Mouse (Mus musculus) stomach, embryonic 15.5 days (tissue): ENCODE measurements around the gene Angptl4. TPM values are rescaled to one million over a fixed set of nuclear protein-coding genes. Genes with fewer than 3 reads are reported as not detected.

Experiments
- ATAC-seq: fragments of 200-750 bp; cut with Nextera tagmentation; 2 replicates; pipeline ENCODE4 v1.8.0; 2017; ENCODE audit warnings: low read depth, moderate number of reproducible peaks, moderate TSS enrichment; ENCODE audit not compliant: insufficient read depth, low FRiP score
- H3K27ac ChIP-seq: fragments of 300-500 bp; sonication (generic); 2 replicates; pipeline ENCODE4 v1.5.1; 2015; ENCODE audit warnings: mild to moderate bottlenecking, inconsistent platforms
- H3K27me3 ChIP-seq: fragments of 300-500 bp; sonication (generic); replicated peaks from 2 replicates; pipeline ENCODE4 v1.6.1; 2015; ENCODE audit warnings: inconsistent platforms
- H3K36me3 ChIP-seq: fragments of 300-500 bp; sonication (generic); 2 replicates; pipeline ENCODE4 v1.6.1; 2015; ENCODE audit warnings: inconsistent platforms
- H3K4me1 ChIP-seq: fragments of 300-500 bp; sonication (generic); 2 replicates; pipeline ENCODE4 v1.6.1; 2015; ENCODE audit warnings: inconsistent platforms
- H3K4me2 ChIP-seq: fragments of 300-500 bp; sonication (generic); 2 replicates; pipeline ENCODE4 v1.6.1; 2015; ENCODE audit warnings: mild to moderate bottlenecking, inconsistent platforms
- H3K4me3 ChIP-seq: fragments of 300-500 bp; sonication (generic); replicated peaks from 2 replicates; pipeline ENCODE4 v1.5.1; 2015; ENCODE audit warnings: inconsistent platforms
- H3K9ac ChIP-seq: fragments of 300-500 bp; sonication (generic); 2 replicates; pipeline ENCODE4 v1.6.1; 2015; ENCODE audit warnings: inconsistent platforms
- H3K9me3 ChIP-seq: fragments of 300-500 bp; sonication (generic); 2 replicates; pipeline ENCODE4 v1.6.1; 2016; ENCODE audit warnings: inconsistent platforms
- WGBS: fragments of 180-500 bp; shearing (Covaris S2); methylation state at CpG from one replicate; pipeline ENCODE4 v1.1.7; 2015; 5-methylcytosine and 5-hydroxymethylcytosine counted together
- polyA plus RNA-seq: library from polyadenylated mRNA; unstranded; fragments of >200 nt; fragmentation: Nextera tagmentation; extraction: Ambion mirVana; gene quantifications from 2 replicates; pipeline ENCODE4 v1.2.1, GENCODE M21; 2015

The Angptl4 gene
- polyA plus RNA-seq, 1 experiment from 2014 or later, result 22.6 TPM

GRCm38 (mm10) chr17:33802221-33802620 is 20.6 kb upstream of the Angptl4 start:
- 2% methylated on average over 2 of the region's 2 CpGs for WGBS

GRCm38 (mm10) chr17:33799277-33799676 is 17.6 kb upstream of the Angptl4 start:
- Histone ChIP-seq H3K4me2 (no peak overlapping the region), H3K9me3 (no peaks in the 10 kb centered on the region), H3K36me3 (no peaks in the 10 kb centered on the region), H3K4me1 (no peaks in the 10 kb centered on the region), H3K9ac (no peak overlapping the region), H3K27me3 (no peaks in the 10 kb centered on the region), H3K27ac (no peak overlapping the region), H3K4me3 (no peak overlapping the region)
- 39% methylated on average over 1 of the region's 1 CpGs for WGBS
- no peak for ATAC-seq

More at GRCm38 (mm10) chr17:33802221-33802620, 20.6 kb upstream of the Angptl4 start:
- H3K27me3 ChIP-seq, result no peaks in the 10 kb centered on the region
- H3K4me3 ChIP-seq, result no peak overlapping the region
- no peak overlapping the region for H3K9ac ChIP-seq
- H3K9me3 ChIP-seq, result no peaks in the 10 kb centered on the region
- no peaks in the 10 kb centered on the region for H3K4me1 ChIP-seq
- H3K36me3 ChIP-seq, result no peaks in the 10 kb centered on the region
- ATAC-seq, result no peak
- H3K27ac ChIP-seq, result no peak overlapping the region
- no peak overlapping the region for H3K4me2 ChIP-seq

DNA sequence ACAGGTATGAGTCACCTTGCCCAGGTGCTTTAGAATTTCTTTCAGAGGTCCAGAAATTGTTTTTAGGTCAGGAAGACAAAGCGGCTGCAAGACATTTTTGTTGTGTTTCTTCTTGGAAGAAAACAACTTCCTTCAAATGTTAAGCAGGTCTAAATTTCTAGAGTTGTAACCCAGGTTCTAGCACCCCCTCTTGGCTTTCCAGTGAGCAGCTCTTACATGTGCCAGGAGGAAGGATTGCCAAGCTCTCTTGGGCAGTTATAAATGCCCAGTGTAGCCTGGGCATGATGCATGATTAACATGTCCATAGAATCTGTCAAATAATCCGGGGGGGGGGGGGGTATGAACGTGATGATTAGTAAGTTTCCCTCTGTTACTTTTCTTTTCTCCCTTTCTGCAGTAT is 16.7 kb upstream of the Angptl4 start:
- Histone ChIP-seq H3K27me3 (no peaks in the 10 kb centered on the region), H3K9ac (no peak overlapping the region), H3K4me2 (no peak overlapping the region), H3K36me3 (no peaks in the 10 kb centered on the region), H3K4me1 (no peaks in the 10 kb centered on the region), H3K9me3 (no peaks in the 10 kb centered on the region), H3K27ac (no peak overlapping the region), H3K4me3 (no peak overlapping the region)
- no peak for ATAC-seq
- WGBS, result 45% methylated on average over 3 of the region's 3 CpGs

GRCm38 (mm10) chr17:33788732-33789131 is 7.1 kb upstream of the Angptl4 start:
- H3K4me2 ChIP-seq, result no peak overlapping the region
- H3K4me3 ChIP-seq, result no peak overlapping the region
- ATAC-seq, result peak; percentile 56; the same call in 1 of the 2 replicates
- H3K36me3 ChIP-seq, result no peaks in the 10 kb centered on the region
- H3K27me3 ChIP-seq, result no peaks in the 10 kb centered on the region
- no peak overlapping the region for H3K9ac ChIP-seq
- H3K4me1 ChIP-seq, result no peaks in the 10 kb centered on the region
- H3K27ac ChIP-seq, result 0 out of 2 replicates have a peak overlapping the region, but pooled peaks have one; percentile 5
- H3K9me3 ChIP-seq, result no peaks in the 10 kb centered on the region
- 40% methylated on average over 4 of the region's 4 CpGs for WGBS

DNA sequence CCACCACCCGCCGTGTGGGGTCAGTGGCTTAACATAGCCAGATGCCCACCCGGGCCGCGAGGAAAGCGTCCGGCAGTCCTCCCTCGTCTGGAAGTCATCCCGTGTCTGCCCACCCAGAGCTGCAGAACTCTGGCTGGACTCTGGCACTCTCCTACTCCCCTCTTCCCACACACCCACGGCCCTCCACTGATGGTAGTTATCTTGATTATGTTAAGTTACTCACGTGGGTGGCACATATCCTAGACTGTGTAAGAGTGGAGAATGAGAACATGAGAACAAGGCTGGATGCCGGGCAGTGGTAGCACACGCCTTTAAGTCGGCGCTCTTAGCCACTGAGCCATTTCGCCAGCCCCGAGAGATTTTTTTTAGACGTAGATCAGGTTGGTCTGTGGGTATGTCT is 4.7 kb upstream of the Angptl4 start:
- WGBS, result 84% methylated on average over 18 of the region's 18 CpGs
- no peak for ATAC-seq

DNA sequence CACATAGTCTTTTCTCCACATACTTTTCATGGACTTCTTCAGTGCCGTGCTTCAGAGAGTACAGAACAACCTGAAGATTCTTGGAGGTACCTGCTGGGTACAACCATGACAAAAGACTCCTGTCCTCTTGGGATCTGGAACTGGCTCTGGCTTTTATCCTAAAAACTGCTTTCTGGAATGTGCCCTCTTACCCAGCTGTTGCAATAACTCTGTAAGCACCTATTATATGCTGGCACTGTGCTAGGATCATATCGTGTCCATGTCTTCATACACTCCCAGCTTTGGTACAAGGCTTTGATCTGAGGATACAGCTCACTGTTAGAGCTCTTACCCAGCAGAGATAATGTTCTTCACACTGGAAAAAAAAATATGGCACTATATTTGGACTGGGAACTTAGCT is 3.3 kb upstream of the Angptl4 start:
- no peak overlapping the region for H3K4me3 ChIP-seq
- no peak for ATAC-seq
- H3K27ac ChIP-seq, result no peak overlapping the region
- no peaks in the 10 kb centered on the region for H3K36me3 ChIP-seq
- no peaks in the 10 kb centered on the region for H3K27me3 ChIP-seq
- no peaks in the 10 kb centered on the region for H3K9me3 ChIP-seq
- no peak overlapping the region for H3K4me2 ChIP-seq
- WGBS, result 86% methylated on average over 2 of the region's 2 CpGs
- peaks cover 19% of the 10 kb centered on the region for H3K4me1 ChIP-seq
- no peak overlapping the region for H3K9ac ChIP-seq

More for the DNA sequence above, 4.7 kb upstream of the Angptl4 start:
- no peak overlapping the region for H3K4me3 ChIP-seq
- H3K4me2 ChIP-seq, result no peak overlapping the region
- H3K36me3 ChIP-seq, result no peaks in the 10 kb centered on the region
- no peaks in the 10 kb centered on the region for H3K27me3 ChIP-seq
- H3K9me3 ChIP-seq, result no peaks in the 10 kb centered on the region
- peaks cover 13% of the 10 kb centered on the region for H3K4me1 ChIP-seq
- H3K9ac ChIP-seq, result no peak overlapping the region
- H3K27ac ChIP-seq, result no peak overlapping the region

GRCm38 (mm10) chr17:33783408-33783807 is 1.8 kb upstream of the Angptl4 start:
- H3K4me3 ChIP-seq, result no peak overlapping the region
- H3K36me3 ChIP-seq, result no peaks in the 10 kb centered on the region
- ATAC-seq, result no peak
- no peak overlapping the region for H3K4me2 ChIP-seq
- H3K4me1 ChIP-seq, result peaks cover 32% of the 10 kb centered on the region
- no peak overlapping the region for H3K9ac ChIP-seq
- H3K27me3 ChIP-seq, result no peaks in the 10 kb centered on the region
- peak overlapping the region; percentile 27; the same call in 1 of the 2 replicates for H3K27ac ChIP-seq
- no peaks in the 10 kb centered on the region for H3K9me3 ChIP-seq

- peak overlapping the region; percentile 45 for H3K4me3 ChIP-seq
- H3K27ac ChIP-seq, result peak overlapping the region; percentile 87; the same call in 1 of the 2 replicates
- H3K4me2 ChIP-seq, result peak overlapping the region; percentile 81
- H3K4me1 ChIP-seq, result peaks cover 35% of the 10 kb centered on the region
- no peak overlapping the region for H3K9ac ChIP-seq
- 29% methylated on average over 4 of the region's 4 CpGs for WGBS
- no peak for ATAC-seq
- no peaks in the 10 kb centered on the region for H3K9me3 ChIP-seq
- no peaks in the 10 kb centered on the region for H3K36me3 ChIP-seq
- no peaks in the 10 kb centered on the region for H3K27me3 ChIP-seq
Observed at GRCm38 (mm10) chr17:33782067-33782466, 437 bp upstream of the Angptl4 start.

- Histone ChIP-seq H3K4me2 (peak overlapping the region; percentile 81), H3K27me3 (no peaks in the 10 kb centered on the region), H3K4me3 (peak overlapping the region; percentile 45), H3K36me3 (0 out of 2 replicates have a peak, but pooled peaks cover 3% of the 10 kb centered on the region), H3K27ac (peak overlapping the region; percentile 87; the same call in 1 of the 2 replicates), H3K9ac (no peak overlapping the region), H3K9me3 (no peaks in the 10 kb centered on the region), H3K4me1 (peaks cover 35% of the 10 kb centered on the region)
- ATAC-seq, result no peak
- 85% methylated on average over 5 of the region's 5 CpGs for WGBS
Observed at GRCm38 (mm10) chr17:33780431-33780830, 1.2 kb downstream of the Angptl4 start.

DNA sequence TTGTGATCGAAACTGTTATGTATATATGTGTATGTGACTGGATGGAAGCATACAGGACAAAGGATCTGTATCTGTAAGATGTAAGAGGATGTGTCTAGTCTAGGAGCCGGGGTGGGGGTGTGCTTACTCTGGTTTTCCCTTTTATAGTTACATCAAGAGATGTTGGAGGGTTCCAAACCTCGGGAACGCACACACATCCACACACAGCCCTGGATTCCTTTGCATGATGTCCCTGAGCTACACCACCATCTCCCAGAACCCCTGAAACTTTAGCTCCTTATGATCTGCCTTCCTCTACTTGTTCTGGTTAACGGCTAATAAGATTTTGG is 1.7 kb downstream of the Angptl4 start:
- H3K27ac ChIP-seq, result peak overlapping the region; percentile 87; the same call in 1 of the 2 replicates
- no peak for ATAC-seq
- 0 out of 2 replicates have a peak, but pooled peaks cover 3% of the 10 kb centered on the region for H3K36me3 ChIP-seq
- no peaks in the 10 kb centered on the region for H3K27me3 ChIP-seq
- H3K4me1 ChIP-seq, result peaks cover 35% of the 10 kb centered on the region
- WGBS, result 75% methylated on average over 5 of the region's 5 CpGs
- H3K4me2 ChIP-seq, result peak overlapping the region; percentile 81
- peak overlapping the region; percentile 22 for H3K4me3 ChIP-seq
- no peak overlapping the region for H3K9ac ChIP-seq
- no peaks in the 10 kb centered on the region for H3K9me3 ChIP-seq

GRCm38 (mm10) chr17:33779271-33779966 is 2.2 kb downstream of the Angptl4 start:
- Histone ChIP-seq H3K27ac (peak overlapping the region; percentile 87), H3K9me3 (no peaks in the 10 kb centered on the region), H3K27me3 (no peaks in the 10 kb centered on the region), H3K36me3 (0 out of 2 replicates have a peak, but pooled peaks cover 3% of the 10 kb centered on the region), H3K4me2 (peak overlapping the region; percentile 81), H3K9ac (no peak overlapping the region), H3K4me1 (peaks cover 35% of the 10 kb centered on the region), H3K4me3 (peak overlapping the region; percentile 22)
- peak; percentile 72 for ATAC-seq
- WGBS, result 37% methylated on average over 9 of the region's 9 CpGs

DNA sequence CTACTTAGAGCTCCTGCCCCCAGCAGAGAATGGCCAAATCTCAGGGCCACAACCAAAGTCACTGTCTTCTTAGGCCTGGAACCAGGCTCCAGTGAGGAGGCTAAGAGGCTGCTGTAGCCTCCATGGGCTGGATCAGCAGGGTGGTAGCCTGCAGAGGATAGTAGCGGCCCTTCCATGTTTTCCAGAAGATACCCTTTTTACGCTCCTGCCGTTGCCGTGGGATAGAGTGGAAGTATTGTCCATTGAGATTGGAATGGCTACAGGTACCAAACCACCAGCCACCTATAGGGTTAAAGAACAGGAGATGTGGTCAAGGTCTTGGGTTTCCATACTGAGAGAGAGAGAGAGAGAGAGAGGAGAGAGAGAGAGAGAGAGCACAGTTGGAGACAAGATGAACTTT is 6.3 kb downstream of the Angptl4 start:
- no peak overlapping the region for H3K4me3 ChIP-seq
- 95% methylated on average over 4 of the region's 4 CpGs for WGBS

More for the DNA sequence above, 6.3 kb downstream of the Angptl4 start:
- H3K27me3 ChIP-seq, result no peaks in the 10 kb centered on the region
- peaks cover 20% of the 10 kb centered on the region for H3K4me1 ChIP-seq
- no peak overlapping the region for H3K4me2 ChIP-seq
- ATAC-seq, result no peak
- H3K9ac ChIP-seq, result no peak overlapping the region
- 0 out of 2 replicates have a peak, but pooled peaks cover 3% of the 10 kb centered on the region for H3K36me3 ChIP-seq
- no peak overlapping the region for H3K27ac ChIP-seq
- H3K9me3 ChIP-seq, result no peaks in the 10 kb centered on the region
